Mouse (Mus musculus) liver, embryonic 12.5 days (tissue): Measurements from ENCODE around the gene Zbtb12. TPM values are rescaled to one million over a fixed set of nuclear protein-coding genes. Genes with fewer than 3 reads are reported as not detected.
"Not testable (repeated sequence)": the region's sequence is repeated elsewhere in the genome, so short reads cannot be mapped to it uniquely, and the experiment has no call there.

Experiments used
- ATAC-seq: fragments of 200-750 bp; cut with Nextera tagmentation; 2 replicates; pipeline ENCODE4 v1.8.0; 2017; ENCODE audit warnings: moderate number of reproducible peaks, mild to moderate bottlenecking, moderate library complexity
- H3K27ac ChIP-seq: fragments of 300-500 bp; sonication (generic); 2 replicates; pipeline ENCODE4 v1.5.1; 2016; ENCODE audit warnings: mild to moderate bottlenecking
- H3K27me3 ChIP-seq: fragments of 300-500 bp; sonication (generic); replicated peaks from 2 replicates; pipeline ENCODE4 v1.6.1; 2016; ENCODE audit warnings: mild to moderate bottlenecking, moderate library complexity
- H3K36me3 ChIP-seq: fragments of 300-500 bp; sonication (generic); 2 replicates; pipeline ENCODE4 v1.6.1; 2016; ENCODE audit warnings: mild to moderate bottlenecking, moderate library complexity
- H3K4me1 ChIP-seq: fragments of 300-500 bp; sonication (generic); 2 replicates; pipeline ENCODE4 v1.6.1; 2016
- H3K4me2 ChIP-seq: fragments of 300-500 bp; sonication (generic); 2 replicates; pipeline ENCODE4 v1.6.1; 2016; ENCODE audit warnings: mild to moderate bottlenecking, moderate library complexity
- H3K4me3 ChIP-seq: fragments of 300-500 bp; sonication (generic); 2 replicates; pipeline ENCODE4 v1.5.1; 2016; ENCODE audit warnings: mild to moderate bottlenecking, moderate library complexity
- H3K9ac ChIP-seq: fragments of 300-500 bp; sonication (generic); 2 replicates; pipeline ENCODE4 v1.6.1; 2016; ENCODE audit warnings: mild to moderate bottlenecking, moderate library complexity
- H3K9me3 ChIP-seq: fragments of 300-500 bp; sonication (generic); replicated peaks from 2 replicates; pipeline ENCODE4 v1.6.1; 2016; ENCODE audit warnings: mild to moderate bottlenecking, moderate library complexity
- WGBS: fragments of 180-500 bp; shearing (Covaris S2); methylation state at CpG from one replicate; pipeline ENCODE4 v1.1.7; 2016; ENCODE audit not compliant: insufficient replicate concordance; 5-methylcytosine and 5-hydroxymethylcytosine counted together
- polyA plus RNA-seq: library from polyadenylated mRNA; unstranded; fragments of >200 nt; fragmentation: Nextera tagmentation; extraction: Ambion mirVana; gene quantifications from 2 replicates; pipeline ENCODE4 v1.2.1, GENCODE M21; 2016

Zbtb12 gene
- polyA plus RNA-seq, result 1.8 and 1.9 TPM in 2 replicates

- H3K4me1 ChIP-seq, result peaks cover 28% of the 10 kb centered on the region
These were observed at the start of gene Zbtb12 for GRCm38 (mm10) chr17:34879336-34879879. TSS of gene Zbtb12 (plus strand) at chr17:34879483.

GRCm38 (mm10) chr17:34830776-34831175, 48.5 kb upstream of the Zbtb12 start:
- WGBS, result 79% methylated on average over 1 of the region's 1 CpGs
- not testable (repeated sequence) for H3K27me3 ChIP-seq, H3K4me1 ChIP-seq, H3K4me2 ChIP-seq, H3K27ac ChIP-seq, ATAC-seq, H3K9ac ChIP-seq, H3K9me3 ChIP-seq, H3K4me3 ChIP-seq
- peaks cover 92% of the 10 kb centered on the region for H3K36me3 ChIP-seq

More at GRCm38 (mm10) chr17:34879336-34879879, at the start of gene Zbtb12:
- H3K27ac ChIP-seq, result no peak within 1 kb of the TSS
- H3K4me2 ChIP-seq, result 0 out of 2 replicates have a peak within 1 kb of the TSS, but pooled peaks have one; percentile 15
- H3K4me3 ChIP-seq, result no peak within 1 kb of the TSS
- 0 out of 2 replicates have a peak, but pooled peaks cover 4% of the 10 kb centered on the region for H3K27me3 ChIP-seq
- 0 out of 2 replicates have a peak, but pooled peaks cover 2% of the 10 kb centered on the region for H3K36me3 ChIP-seq
- WGBS, result 62% methylated on average over 11 of the region's 11 CpGs
- H3K9me3 ChIP-seq, result no peaks in the 10 kb centered on the region
- no peak for ATAC-seq
- no peak within 1 kb of the TSS for H3K9ac ChIP-seq

- H3K4me1 ChIP-seq, result peaks cover 45% of the 10 kb centered on the region
- WGBS, result 9% methylated on average over 48 of the region's 48 CpGs
These were observed 43.0 kb upstream of the Zbtb12 start for GRCm38 (mm10) chr17:34836155-34836855.

GRCm38 (mm10) chr17:34836856-34837221, 42.4 kb upstream of the Zbtb12 start, which contains the start of the genes Stk19 and Dxo:
TSS of gene Stk19 (minus strand) at chr17:34836945.
TSS of gene Dxo (plus strand) at chr17:34837019.
- H3K4me3 ChIP-seq, result peak within 1 kb of the TSS; percentile 76
- peaks cover 72% of the 10 kb centered on the region for H3K36me3 ChIP-seq
- peak; percentile 92 for ATAC-seq

More at GRCm38 (mm10) chr17:34836155-34836855, 43.0 kb upstream of the Zbtb12 start:
- H3K9ac ChIP-seq, result peak overlapping the region; percentile 69
- H3K9me3 ChIP-seq, result 0 out of 2 replicates have a peak, but pooled peaks cover under 1% of the 10 kb centered on the region
- no peaks in the 10 kb centered on the region for H3K27me3 ChIP-seq
- peak overlapping the region; percentile 76 for H3K4me3 ChIP-seq
- peaks cover 72% of the 10 kb centered on the region for H3K36me3 ChIP-seq
- peak; percentile 79 for ATAC-seq
- H3K4me2 ChIP-seq, result peak overlapping the region; percentile 97
- H3K27ac ChIP-seq, result peak overlapping the region; percentile 87

GRCm38 (mm10) chr17:34837464-34838324, 41.6 kb upstream of the Zbtb12 start:
- Histone ChIP-seq H3K4me1 (peaks cover 53% of the 10 kb centered on the region), H3K27ac (peak overlapping the region; percentile 87), H3K4me3 (peak overlapping the region; percentile 76), H3K9me3 (no peaks in the 10 kb centered on the region), H3K36me3 (peaks cover 72% of the 10 kb centered on the region), H3K4me2 (peak overlapping the region; percentile 97), H3K27me3 (no peaks in the 10 kb centered on the region), H3K9ac (peak overlapping the region; percentile 81)
- 34% methylated on average over 43 of the region's 43 CpGs for WGBS
- peak; percentile 4; the same call in 1 of the 2 replicates for ATAC-seq

More at GRCm38 (mm10) chr17:34836856-34837221, 42.4 kb upstream of the Zbtb12 start, which contains the start of the genes Stk19 and Dxo:
- peak within 1 kb of the TSS; percentile 81 for H3K9ac ChIP-seq
- H3K9me3 ChIP-seq, result no peaks in the 10 kb centered on the region
- peaks cover 50% of the 10 kb centered on the region for H3K4me1 ChIP-seq
- WGBS, result 1% methylated on average over 40 of the region's 40 CpGs
- H3K27me3 ChIP-seq, result no peaks in the 10 kb centered on the region
- H3K4me2 ChIP-seq, result peak within 1 kb of the TSS; percentile 97
- peak within 1 kb of the TSS; percentile 87 for H3K27ac ChIP-seq

GRCm38 (mm10) chr17:34838785-34839184, 40.5 kb upstream of the Zbtb12 start:
- WGBS, result 86% methylated on average over 7 of the region's 7 CpGs
- H3K4me3 ChIP-seq, result peak overlapping the region; percentile 76; the same call in 1 of the 2 replicates

GRCm38 (mm10) chr17:34840736-34841307, 38.5 kb upstream of the Zbtb12 start:
- peak overlapping the region; percentile 65 for H3K27ac ChIP-seq
- H3K9ac ChIP-seq, result peak overlapping the region; percentile 51; the same call in 1 of the 2 replicates
- no peaks in the 10 kb centered on the region for H3K9me3 ChIP-seq
- 70% methylated on average over 6 of the region's 6 CpGs for WGBS
- H3K4me1 ChIP-seq, result peaks cover 46% of the 10 kb centered on the region
- peak overlapping the region; percentile 37 for H3K4me2 ChIP-seq
- peaks cover 80% of the 10 kb centered on the region for H3K36me3 ChIP-seq
- H3K4me3 ChIP-seq, result no peak overlapping the region
- ATAC-seq, result peak; percentile 23; the same call in 1 of the 2 replicates
- H3K27me3 ChIP-seq, result no peaks in the 10 kb centered on the region

More at GRCm38 (mm10) chr17:34838785-34839184, 40.5 kb upstream of the Zbtb12 start:
- H3K27me3 ChIP-seq, result no peaks in the 10 kb centered on the region
- peaks cover 72% of the 10 kb centered on the region for H3K36me3 ChIP-seq
- peaks cover 53% of the 10 kb centered on the region for H3K4me1 ChIP-seq
- H3K9ac ChIP-seq, result peak overlapping the region; percentile 81; the same call in 1 of the 2 replicates
- H3K4me2 ChIP-seq, result peak overlapping the region; percentile 97
- no peaks in the 10 kb centered on the region for H3K9me3 ChIP-seq
- H3K27ac ChIP-seq, result no peak overlapping the region; the same call in 1 of the 2 replicates
- no peak for ATAC-seq

- Histone ChIP-seq H3K4me1 (peaks cover 32% of the 10 kb centered on the region), H3K27me3 (no peaks in the 10 kb centered on the region), H3K36me3 (peaks cover 84% of the 10 kb centered on the region), H3K4me3 (no peak overlapping the region), H3K9me3 (no peaks in the 10 kb centered on the region), H3K9ac (no peak overlapping the region), H3K4me2 (no peak overlapping the region), H3K27ac (no peak overlapping the region)
- WGBS, result 85% methylated on average over 13 of the region's 13 CpGs
- no peak for ATAC-seq
These were observed 34.4 kb upstream of the Zbtb12 start for GRCm38 (mm10) chr17:34844884-34845283.

- Histone ChIP-seq H3K4me2 (no peak overlapping the region), H3K4me3 (no peak overlapping the region), H3K27me3 (no peaks in the 10 kb centered on the region), H3K4me1 (peaks cover 27% of the 10 kb centered on the region), H3K27ac (no peak overlapping the region), H3K9ac (no peak overlapping the region), H3K36me3 (peaks cover 63% of the 10 kb centered on the region), H3K9me3 (no peaks in the 10 kb centered on the region)
- ATAC-seq, result no peak
- WGBS, result 78% methylated on average over 6 of the region's 6 CpGs
These were observed 32.1 kb upstream of the Zbtb12 start for GRCm38 (mm10) chr17:34847192-34847591.

- WGBS, result 87% methylated on average over 7 of the region's 7 CpGs
- H3K27me3 ChIP-seq, result no peaks in the 10 kb centered on the region
- H3K4me3 ChIP-seq, result no peak overlapping the region
- H3K4me1 ChIP-seq, result peaks cover 28% of the 10 kb centered on the region
- H3K4me2 ChIP-seq, result no peak overlapping the region
- ATAC-seq, result no peak
- H3K36me3 ChIP-seq, result peaks cover 63% of the 10 kb centered on the region
- no peak overlapping the region for H3K27ac ChIP-seq
- no peaks in the 10 kb centered on the region for H3K9me3 ChIP-seq
- H3K9ac ChIP-seq, result no peak overlapping the region
These were observed 31.7 kb upstream of the Zbtb12 start for GRCm38 (mm10) chr17:34847615-34848014.
